Mouse (Mus musculus) T-cell, adult 2 months (primary cell): ENCODE data around the gene Zfp276.
A peak's percentile ranks its signal among the peaks of the same experiment; 100 is the strongest.
"Not testable (repeated sequence)": the region's sequence is repeated elsewhere in the genome, so short reads cannot be mapped to it uniquely, and the experiment has no call there.

ENCODE experiments used
- DNase-seq: peaks from one replicate; pipeline ENCODE4 v3.0.0; 2022; ENCODE audit warnings: low spot score

Zfp276 gene

GRCm38 (mm10) chr8:123245543-123245942 is 8.5 kb upstream of the Zfp276 start:
- DNase-seq, result no peak

GRCm38 (mm10) chr8:123247748-123248147 is 6.2 kb upstream of the Zfp276 start:
- no peak for DNase-seq

- no peak for DNase-seq
Measured at GRCm38 (mm10) chr8:123248596-123248995, 5.4 kb upstream of the Zfp276 start.

- no peak for DNase-seq
Measured at GRCm38 (mm10) chr8:123250940-123251339, 3.1 kb upstream of the Zfp276 start.

- no peak for DNase-seq
Measured at GRCm38 (mm10) chr8:123252925-123253324, 1.1 kb upstream of the Zfp276 start.

- DNase-seq, result peak; percentile 6
Measured at GRCm38 (mm10) chr8:123253451-123254098, 420 bp upstream of the Zfp276 start.

- DNase-seq, result no peak
Measured at GRCm38 (mm10) chr8:123255170-123255569, 1.2 kb downstream of the Zfp276 start.

GRCm38 (mm10) chr8:123257114-123257513 is 3.1 kb downstream of the Zfp276 start:
- no peak for DNase-seq

- DNase-seq, result not testable (repeated sequence)
Measured at GRCm38 (mm10) chr8:123257593-123257992, 3.6 kb downstream of the Zfp276 start.

- DNase-seq, result no peak
Measured at GRCm38 (mm10) chr8:123267926-123268656, 14.1 kb downstream of the Zfp276 start.

- no peak for DNase-seq
Measured at GRCm38 (mm10) chr8:123271147-123271546, 17.2 kb downstream of the Zfp276 start.

GRCm38 (mm10) chr8:123271901-123272300 is 17.9 kb downstream of the Zfp276 start:
- DNase-seq, result no peak

GRCm38 (mm10) chr8:123274447-123274846 is 20.5 kb downstream of the Zfp276 start:
- no peak for DNase-seq

- DNase-seq, result no peak
Measured at GRCm38 (mm10) chr8:123275096-123275495, 21.1 kb downstream of the Zfp276 start.

- DNase-seq, result no peak
Measured at GRCm38 (mm10) chr8:123278445-123278844, 24.4 kb downstream of the Zfp276 start.

- DNase-seq, result no peak
Measured at GRCm38 (mm10) chr8:123279828-123280227, 25.8 kb downstream of the Zfp276 start.

GRCm38 (mm10) chr8:123280302-123281094 is 26.5 kb downstream of the Zfp276 start:
- DNase-seq, result no peak

- DNase-seq, result not testable (repeated sequence)
Measured at GRCm38 (mm10) chr8:123282994-123283393, 29.0 kb downstream of the Zfp276 start.

GRCm38 (mm10) chr8:123283991-123284390 is 30.0 kb downstream of the Zfp276 start:
- no peak for DNase-seq

- DNase-seq, result no peak
Measured at GRCm38 (mm10) chr8:123284493-123284892, 30.5 kb downstream of the Zfp276 start.

- DNase-seq, result no peak
Measured at GRCm38 (mm10) chr8:123287362-123287761, 33.4 kb downstream of the Zfp276 start.

- DNase-seq, result peak; percentile 3
Measured at GRCm38 (mm10) chr8:123290166-123290565, 36.2 kb downstream of the Zfp276 start.

GRCm38 (mm10) chr8:123290679-123291078 is 36.7 kb downstream of the Zfp276 start:
- no peak for DNase-seq
